Mouse (Mus musculus) lung, postnatal 0 days (tissue): ENCODE measurements around the gene Moap1.

Experiments
- CTCF ChIP-seq: IDR thresholded peaks from 2 replicates; pipeline ENCODE4 v1.5.1; 2016; ENCODE audit warnings: antibody characterized with exemption, mild to moderate bottlenecking
- EP300 ChIP-seq: IDR thresholded peaks from 2 replicates; pipeline ENCODE4 v1.6.1; 2016; ENCODE audit warnings: antibody characterized with exemption, mild to moderate bottlenecking, control low read depth

DNA sequence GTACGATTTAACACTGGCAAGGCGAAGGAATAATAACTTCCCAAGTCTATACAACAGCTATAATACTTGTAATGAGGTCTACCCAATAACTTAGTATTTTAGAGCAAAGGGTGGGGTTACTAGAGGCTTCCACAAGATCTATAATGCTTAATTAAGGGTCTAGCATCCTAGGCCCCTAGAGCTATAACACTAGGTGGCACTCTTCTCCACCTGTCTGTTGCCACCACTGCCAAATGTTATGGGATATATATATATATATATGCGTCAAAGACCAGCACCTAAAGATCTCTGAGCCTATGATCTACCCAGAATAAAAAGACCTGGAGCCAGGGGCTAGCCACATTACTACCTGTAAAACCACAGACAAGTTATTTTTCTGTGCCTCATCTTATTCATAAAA, 3.2 kb downstream of the Moap1 start:
- TF ChIP-seq CTCF (peak; percentile 69), EP300 (no peak)
